Mouse (Mus musculus): ENCODE measurements around the gene Gstt1.
"Not testable (repeated sequence)": the region's sequence is repeated elsewhere in the genome, so short reads cannot be mapped to it uniquely, and the experiment has no call there.

The Gstt1 gene

GRCm38 (mm10) chr10:75818641-75819040 is 20.3 kb upstream of the Gstt1 start:
- no peak for DNase-seq (ENCODE audit: low spot score in 2 of 2)

GRCm38 (mm10) chr10:75804217-75804616 is 5.8 kb upstream of the Gstt1 start:
- DNase-seq (ENCODE audit: low spot score in 2 of 2): no peak

GRCm38 (mm10) chr10:75797619-75798175 is 687 bp downstream of the Gstt1 start:
- peak in 1 of 2 experiments; percentile 44 for DNase-seq (ENCODE audit: low spot score in 2 of 2)

- no peak for DNase-seq (ENCODE audit: low spot score in 2 of 2)
These were observed 1.5 kb downstream of the Gstt1 start for GRCm38 (mm10) chr10:75796731-75797516.

GRCm38 (mm10) chr10:75794880-75795279 is 3.5 kb downstream of the Gstt1 start:
- DNase-seq (ENCODE audit: low spot score in 2 of 2): no peak

- no peak for DNase-seq (ENCODE audit: low spot score in 2 of 2)
These were observed 7.6 kb downstream of the Gstt1 start for GRCm38 (mm10) chr10:75790773-75791172.

- DNase-seq (ENCODE audit: low spot score in 2 of 2): no peak
These were observed 8.5 kb downstream of the Gstt1 start for GRCm38 (mm10) chr10:75789841-75790240.

- no peak for DNase-seq (ENCODE audit: low spot score in 2 of 2)
These were observed 9.2 kb downstream of the Gstt1 start for GRCm38 (mm10) chr10:75789081-75789735.

- no peak for DNase-seq (ENCODE audit: low spot score in 2 of 2)
These were observed 10.1 kb downstream of the Gstt1 start for GRCm38 (mm10) chr10:75788277-75788676.

- DNase-seq (ENCODE audit: low spot score in 2 of 2): no peak
These were observed 12.9 kb downstream of the Gstt1 start for GRCm38 (mm10) chr10:75785442-75785841.

GRCm38 (mm10) chr10:75780769-75781578 is 17.4 kb downstream of the Gstt1 start, which contains the start of the genes Gm20441 and Gstt3:
Gene Gm20441, minus strand, starts transcription at chr10:75780954.
Gene Gstt3, minus strand, starts transcription at chr10:75781414.
- peak; percentile 66 to 70 for DNase-seq (ENCODE audit: low spot score in 2 of 2)

GRCm38 (mm10) chr10:75779206-75780174 is 18.9 kb downstream of the Gstt1 start:
- DNase-seq (ENCODE audit: low spot score in 2 of 2): no peak

GRCm38 (mm10) chr10:75777885-75778284 is 20.5 kb downstream of the Gstt1 start:
- no peak for DNase-seq (ENCODE audit: low spot score in 2 of 2)

- no peak for DNase-seq (ENCODE audit: low spot score in 2 of 2)
These were observed 21.8 kb downstream of the Gstt1 start for GRCm38 (mm10) chr10:75776562-75776961.

- no peak for DNase-seq (ENCODE audit: low spot score in 2 of 2)
These were observed 23.8 kb downstream of the Gstt1 start for GRCm38 (mm10) chr10:75774587-75774986.

- no peak for DNase-seq (ENCODE audit: low spot score in 2 of 2)
These were observed 24.3 kb downstream of the Gstt1 start for GRCm38 (mm10) chr10:75774102-75774501.

- peak; percentile 79 to 86 for DNase-seq (ENCODE audit: low spot score in 2 of 2)
These were observed 25.4 kb downstream of the Gstt1 start, which contains the start of gene Ddt for GRCm38 (mm10) chr10:75772795-75773664. Gene Ddt, minus strand, starts transcription at chr10:75773414.

- DNase-seq (ENCODE audit: low spot score in 2 of 2): not testable (repeated sequence)
These were observed 30.6 kb downstream of the Gstt1 start for GRCm38 (mm10) chr10:75767756-75768155.

GRCm38 (mm10) chr10:75766856-75767255 is 31.5 kb downstream of the Gstt1 start:
- DNase-seq (ENCODE audit: low spot score in 2 of 2): no peak
